Mouse (Mus musculus) gastrocnemius, postnatal 10 days (tissue): ENCODE measurements around the gene Abl2. TPM values are rescaled to one million over a fixed set of nuclear protein-coding genes. Genes with fewer than 3 reads are reported as not detected.

ENCODE experiments used
- DNase-seq: peaks from one replicate; pipeline ENCODE4 v3.0.0; 2021; ENCODE audit warnings: mixed read lengths
- total RNA-seq, 2 experiments: library from RNA; stranded (reverse); gene quantifications; 2 replicates each; pipeline ENCODE4 v1.2.3; 2021

Abl2 gene
- total RNA-seq, 2 experiments from 2014 or later: 16.1 to 18.7 TPM

DNA sequence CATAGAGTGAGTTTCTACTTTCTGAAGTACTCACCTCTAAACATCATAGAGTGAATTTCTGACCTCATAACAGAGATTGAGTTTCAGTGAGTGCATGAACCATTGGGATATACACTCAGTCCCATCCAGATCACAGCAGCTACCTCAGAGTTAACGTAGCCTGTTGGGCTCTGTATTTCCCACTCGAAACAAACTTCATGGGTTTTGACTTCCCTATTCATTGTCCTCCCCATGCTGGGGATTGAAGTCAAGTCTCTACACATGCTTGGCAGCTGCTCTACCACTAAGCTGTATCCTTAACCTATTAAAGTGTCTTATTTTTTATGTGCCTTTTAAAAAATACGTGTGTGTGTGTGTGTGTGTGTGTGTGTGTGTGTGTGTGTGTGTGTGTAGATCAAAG is 26.9 kb downstream of the Abl2 start:
- DNase-seq: no peak

DNA sequence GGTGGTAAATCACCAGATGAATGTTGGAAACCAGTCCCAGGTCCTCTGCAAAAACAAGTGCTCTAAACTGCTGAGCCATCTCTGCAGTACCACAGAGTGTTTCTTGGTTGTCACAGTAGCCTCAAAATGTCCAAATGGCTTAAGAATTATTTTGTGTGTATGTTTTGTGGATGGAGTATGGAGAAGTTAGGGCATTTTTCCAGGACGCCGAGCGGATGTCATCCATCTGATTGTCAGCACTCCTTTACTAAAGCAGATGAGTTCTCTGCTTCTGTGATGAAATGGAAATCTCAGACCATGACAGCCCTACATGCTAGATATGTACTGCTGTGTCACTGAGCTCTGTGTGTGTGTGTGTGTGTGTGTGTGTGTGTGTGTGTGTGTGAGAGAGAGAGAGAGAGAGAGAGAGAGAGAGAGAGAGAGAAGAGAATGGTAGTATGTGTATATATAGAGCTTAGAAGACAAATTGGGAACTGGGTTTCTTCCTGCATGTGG is 31.3 kb downstream of the Abl2 start:
- no peak for DNase-seq

DNA sequence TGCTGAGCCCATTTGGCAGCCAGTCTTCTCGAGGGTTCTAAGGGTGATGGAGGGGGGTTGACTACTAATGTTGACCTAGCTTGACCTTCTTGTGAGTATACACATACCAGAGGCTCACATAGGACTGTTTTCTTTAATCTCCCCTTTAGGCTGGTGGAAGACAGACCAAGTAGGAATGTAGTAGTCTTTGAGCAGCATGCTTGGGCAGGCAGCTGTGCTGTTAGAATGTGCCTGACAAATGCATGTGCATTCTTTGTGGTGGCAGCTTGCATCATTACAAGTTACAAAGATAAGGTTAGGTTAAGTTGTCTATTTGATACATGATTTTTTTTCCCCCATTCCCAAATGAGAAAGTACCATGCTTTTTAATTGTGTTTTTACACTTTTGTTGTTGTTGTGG is 31.8 kb downstream of the Abl2 start:
- DNase-seq: no peak

DNA sequence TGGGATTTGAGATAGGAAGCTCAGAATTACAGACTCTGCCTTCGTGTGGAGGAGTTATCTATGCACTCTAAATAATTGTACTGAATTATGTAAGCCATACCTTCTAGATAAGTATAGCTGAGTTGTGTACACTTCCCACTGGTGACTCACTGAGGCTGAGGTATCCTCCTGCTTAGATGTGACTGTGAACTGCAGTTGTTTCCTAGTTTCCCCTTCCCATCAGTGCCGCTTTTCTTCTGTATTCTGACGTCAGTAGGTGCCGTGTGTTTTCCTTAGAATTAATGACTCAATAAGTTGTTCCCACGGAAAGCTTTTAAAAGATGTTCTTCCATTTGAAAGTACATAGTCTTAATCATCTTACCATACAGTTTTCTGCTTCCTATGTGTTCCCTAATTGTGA is 34.7 kb downstream of the Abl2 start:
- DNase-seq: no peak

DNA sequence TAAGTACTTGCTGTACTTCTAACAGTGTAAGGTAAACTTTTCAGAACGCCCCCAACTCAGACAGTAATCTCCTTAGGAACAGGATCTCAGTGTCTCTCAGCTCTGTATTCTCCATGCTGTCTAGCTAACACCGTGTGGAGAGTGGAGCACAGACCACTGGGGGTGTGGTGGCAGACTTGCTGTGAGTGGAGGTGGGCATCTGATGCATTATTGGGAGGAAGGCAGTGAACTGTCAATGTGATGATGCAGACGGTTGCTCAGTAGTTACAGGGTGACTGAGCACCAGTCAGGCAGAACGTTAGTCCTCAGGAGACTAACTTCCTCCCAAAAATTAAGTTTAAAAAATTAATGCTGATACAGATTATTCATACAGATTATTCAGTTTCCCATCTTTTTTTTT is 38.5 kb downstream of the Abl2 start:
- no peak for DNase-seq

DNA sequence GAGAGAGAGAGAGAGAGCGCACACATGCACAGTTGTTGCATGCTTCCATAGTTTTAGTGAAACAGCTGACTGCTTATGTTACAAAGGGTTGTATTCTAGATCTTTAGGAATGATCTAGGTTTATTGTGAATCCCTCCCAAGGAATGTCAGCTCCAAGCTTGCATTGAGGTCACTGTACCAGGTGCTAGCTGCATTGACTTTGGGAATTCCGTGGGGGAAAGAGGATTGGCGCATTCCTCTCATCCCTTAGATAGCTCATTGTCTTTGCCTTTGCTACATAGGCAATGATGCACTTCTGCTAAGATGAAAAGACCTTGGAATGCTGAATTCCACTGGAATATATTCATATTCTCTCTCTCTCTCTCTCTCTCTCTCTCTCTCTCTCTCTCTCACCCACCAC is 44.0 kb downstream of the Abl2 start:
- DNase-seq: no peak

DNA sequence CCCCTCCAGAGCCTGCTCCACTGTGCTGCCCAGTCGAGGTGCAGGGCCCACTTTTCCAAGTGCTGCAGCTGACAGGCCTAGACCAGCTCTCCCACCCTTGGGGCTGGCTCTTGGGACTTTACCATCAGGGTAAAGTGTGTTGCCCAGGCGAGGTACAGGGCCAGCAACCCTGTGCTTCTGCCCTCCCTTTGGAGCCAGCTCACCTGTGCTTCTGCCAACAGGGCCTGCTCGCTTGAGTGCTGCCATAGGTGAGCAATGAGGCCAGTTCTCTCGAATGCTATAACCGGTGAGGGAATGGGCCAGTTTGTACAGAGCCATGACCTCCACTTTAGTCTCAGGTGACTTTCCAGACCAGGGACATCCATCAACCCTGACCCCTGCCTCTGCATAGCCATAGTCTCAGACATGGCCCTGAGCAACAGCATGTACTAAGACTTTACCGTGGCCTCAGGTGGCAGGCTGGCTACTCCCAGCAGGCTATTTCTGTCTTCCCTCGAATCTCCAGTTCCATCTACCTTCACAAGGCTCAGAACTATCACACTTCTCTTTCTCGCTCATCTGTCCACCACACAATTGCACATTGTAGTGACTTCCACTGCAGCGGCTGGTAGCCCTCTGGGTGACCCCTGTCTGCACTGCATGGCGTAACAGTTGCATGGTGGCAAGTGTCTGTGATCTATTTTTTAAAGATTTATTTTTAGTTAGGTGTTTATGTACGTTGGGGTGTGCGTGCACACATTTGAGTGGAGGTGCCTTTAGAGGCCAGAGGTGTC is 46.7 kb downstream of the Abl2 start:
- DNase-seq: no peak

DNA sequence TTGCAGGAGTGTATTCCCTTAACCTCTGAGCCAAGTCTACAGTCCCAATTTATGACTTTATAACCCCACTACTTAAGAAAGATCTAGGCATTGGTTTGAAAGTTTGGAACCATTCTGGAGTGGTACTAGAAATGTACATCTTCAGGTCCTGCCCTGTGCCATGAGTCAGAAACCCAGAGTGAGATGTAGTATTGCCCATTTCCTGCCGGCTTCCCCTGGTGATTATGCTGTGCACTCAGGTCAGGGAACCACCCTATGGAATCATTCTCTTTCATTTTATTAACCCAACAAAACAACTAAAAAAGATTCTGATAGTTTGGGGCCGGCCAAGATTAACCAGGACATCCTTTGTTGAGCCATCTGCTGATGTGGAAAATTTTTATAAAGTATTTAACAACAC is 47.4 kb downstream of the Abl2 start:
- no peak for DNase-seq

DNA sequence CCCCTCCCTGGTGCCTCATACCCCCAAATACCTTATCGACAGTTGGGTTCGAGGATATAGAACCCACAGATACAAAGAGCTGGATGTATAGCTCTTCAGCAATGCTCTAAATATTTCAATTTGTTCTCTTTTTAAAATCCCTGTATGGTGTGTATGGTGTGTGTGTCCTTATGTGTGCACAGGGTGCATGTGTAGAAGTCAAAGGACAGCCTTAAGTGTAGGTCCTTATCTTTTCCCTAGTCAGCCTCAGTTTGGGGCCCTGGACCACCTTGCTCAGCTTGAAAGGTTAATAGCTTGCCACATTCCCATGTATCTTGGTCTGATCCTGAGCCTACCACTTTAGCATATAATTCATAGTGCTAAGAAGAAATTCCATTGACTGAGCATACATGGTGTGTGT is 49.9 kb downstream of the Abl2 start:
- no peak for DNase-seq

DNA sequence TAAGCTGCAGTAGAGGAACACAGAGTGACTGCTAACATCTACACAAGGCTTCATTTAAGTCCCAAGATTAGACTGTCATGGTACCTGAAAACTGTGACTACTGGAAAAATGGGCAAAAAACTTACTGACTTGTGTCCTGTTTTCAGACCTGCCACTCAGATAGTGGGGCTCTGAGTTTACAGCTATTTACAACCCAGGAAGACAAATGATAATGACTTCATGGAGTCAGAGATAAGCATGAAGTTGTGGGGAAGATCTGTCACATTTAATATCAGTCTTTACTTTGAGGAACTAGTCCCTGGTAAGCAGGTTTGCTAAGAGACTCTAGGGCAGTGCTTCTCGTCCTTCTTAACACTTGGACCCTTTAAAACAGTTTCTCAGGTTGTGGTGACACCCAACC is 51.7 kb downstream of the Abl2 start:
- no peak for DNase-seq

DNA sequence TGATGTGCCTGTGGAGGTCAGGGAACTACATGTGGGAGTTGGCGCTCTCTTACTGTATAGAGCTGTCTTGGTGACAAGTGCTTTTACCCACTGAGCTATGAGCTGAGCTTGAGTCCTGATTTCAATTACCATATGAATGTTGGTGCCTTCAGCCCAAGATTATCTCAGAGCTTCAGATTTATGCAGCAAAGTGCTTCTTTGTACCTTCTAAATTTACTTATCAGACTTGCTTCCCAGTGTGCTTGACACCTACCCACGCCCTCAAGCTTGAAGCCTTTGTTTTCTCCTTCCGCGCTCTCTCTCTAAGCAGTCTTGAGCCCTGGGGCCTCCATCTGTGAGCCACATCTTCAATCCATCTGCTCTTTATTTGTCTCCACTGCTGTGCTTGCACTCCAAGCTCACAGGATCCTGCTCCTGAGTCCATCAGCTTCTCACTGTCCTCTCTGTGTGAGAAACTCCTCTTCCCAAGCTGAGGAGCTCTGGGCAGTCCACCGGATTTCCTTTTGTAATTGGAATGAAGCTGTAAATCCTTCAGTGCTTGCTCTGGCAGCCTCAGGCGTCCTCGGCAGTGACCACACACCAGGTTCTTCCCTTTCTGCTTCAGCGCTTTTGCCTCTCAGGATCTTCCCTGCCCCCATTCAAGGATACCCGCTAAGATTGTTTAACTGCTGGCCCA is 55.4 kb downstream of the Abl2 start:
- no peak for DNase-seq

DNA sequence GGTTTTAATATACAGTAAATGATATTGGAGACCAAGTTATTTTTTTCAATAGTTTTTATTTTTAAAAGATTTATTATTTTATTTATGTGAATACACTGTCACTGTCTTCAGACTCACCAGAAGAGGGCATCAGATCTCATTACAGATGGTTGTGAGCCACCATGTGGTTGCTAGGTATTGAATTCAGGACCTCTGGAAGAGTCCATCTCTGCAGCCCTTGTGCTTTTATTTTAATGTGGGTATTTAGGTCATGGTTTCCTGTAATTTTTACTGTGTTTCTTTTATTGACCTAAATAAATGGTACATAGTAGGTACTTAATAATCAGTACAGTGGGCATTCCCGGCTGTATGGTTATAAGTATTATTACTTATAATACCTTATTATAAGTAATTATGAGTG is 56.1 kb downstream of the Abl2 start:
- no peak for DNase-seq

DNA sequence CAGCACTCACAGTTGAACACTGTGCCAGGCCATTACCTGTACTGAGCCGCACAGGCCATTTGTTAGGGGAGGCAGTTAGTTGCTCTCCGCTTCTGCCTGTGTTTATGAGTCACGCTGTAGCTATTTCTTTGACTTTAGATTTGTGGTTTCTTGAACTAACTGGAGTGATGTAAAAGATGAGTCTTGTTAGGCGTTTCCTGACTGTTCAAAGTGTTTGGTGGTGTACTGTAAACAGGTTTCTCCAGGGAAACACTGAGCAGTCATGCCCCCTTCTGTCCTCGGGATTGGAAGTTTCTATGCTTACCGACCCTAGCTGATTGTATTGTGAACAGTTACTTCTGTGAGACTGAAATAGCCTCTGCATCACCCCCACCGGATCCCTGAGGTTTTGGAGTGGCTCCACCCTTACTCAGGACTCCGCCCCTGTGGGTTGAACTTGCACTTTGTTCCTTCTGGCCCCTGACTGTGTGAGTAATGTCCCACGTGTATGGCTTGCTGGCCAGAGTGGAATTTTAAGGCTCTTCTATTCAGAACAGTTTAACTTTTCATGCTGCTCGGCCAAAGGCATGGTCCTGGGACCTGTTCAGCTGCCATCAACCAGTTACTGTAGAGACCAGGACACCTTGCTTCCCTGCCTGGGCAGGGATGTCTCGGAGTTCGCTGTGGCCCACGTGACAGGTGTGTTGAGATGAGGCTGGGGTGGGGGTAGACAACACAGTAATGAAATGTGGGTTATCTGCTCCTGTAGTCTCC is 57.0 kb downstream of the Abl2 start:
- peak; percentile 53 for DNase-seq

DNA sequence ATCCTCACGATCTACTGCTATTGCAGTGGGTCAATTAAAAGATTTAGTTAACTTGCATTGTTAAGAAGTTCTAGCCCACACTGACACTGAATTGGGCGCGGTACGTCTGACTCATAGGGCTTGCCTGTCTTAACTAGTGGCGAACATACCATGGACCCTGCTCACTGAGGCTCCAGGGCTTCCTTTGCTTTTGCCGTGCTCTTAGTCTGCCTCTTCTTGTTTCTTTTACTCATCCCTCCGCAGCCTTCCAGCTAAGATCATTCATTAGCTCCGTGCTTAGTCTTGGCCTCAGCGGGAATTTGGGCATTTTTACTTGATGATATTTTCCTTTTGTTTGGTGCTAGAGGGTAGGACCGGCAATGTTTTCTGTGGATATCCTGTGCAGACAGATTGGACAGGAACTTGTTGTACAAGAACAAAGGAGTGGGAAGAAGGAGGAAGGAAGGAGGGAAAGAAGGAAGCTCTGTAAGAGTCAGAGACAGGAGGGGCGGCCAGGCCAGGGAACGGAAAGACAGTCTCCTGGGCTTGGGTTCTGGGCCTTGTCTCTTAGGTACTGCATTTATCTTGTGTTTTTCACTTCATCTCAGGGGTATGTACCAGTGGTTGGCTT is 58.5 kb downstream of the Abl2 start:
- DNase-seq: no peak

DNA sequence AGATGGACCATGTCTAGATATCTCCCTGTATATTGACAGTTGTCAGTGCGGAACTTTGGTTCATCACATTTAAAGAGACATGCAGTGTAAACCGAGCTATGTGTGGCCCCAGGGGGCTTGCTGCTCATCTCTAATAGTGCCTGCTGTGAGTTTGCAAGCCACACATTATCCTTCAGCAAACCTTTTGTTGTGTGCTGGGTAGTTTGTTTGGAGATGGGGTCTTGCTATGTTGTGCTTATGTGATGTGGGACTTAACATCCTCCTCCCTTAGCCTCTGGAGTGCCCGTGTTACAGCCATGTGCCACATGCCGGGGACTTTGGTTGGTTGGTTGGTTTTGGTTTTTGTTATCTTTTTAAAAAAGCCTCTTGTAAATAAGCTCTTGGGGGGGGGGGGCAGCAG is 59.2 kb downstream of the Abl2 start:
- DNase-seq: no peak

DNA sequence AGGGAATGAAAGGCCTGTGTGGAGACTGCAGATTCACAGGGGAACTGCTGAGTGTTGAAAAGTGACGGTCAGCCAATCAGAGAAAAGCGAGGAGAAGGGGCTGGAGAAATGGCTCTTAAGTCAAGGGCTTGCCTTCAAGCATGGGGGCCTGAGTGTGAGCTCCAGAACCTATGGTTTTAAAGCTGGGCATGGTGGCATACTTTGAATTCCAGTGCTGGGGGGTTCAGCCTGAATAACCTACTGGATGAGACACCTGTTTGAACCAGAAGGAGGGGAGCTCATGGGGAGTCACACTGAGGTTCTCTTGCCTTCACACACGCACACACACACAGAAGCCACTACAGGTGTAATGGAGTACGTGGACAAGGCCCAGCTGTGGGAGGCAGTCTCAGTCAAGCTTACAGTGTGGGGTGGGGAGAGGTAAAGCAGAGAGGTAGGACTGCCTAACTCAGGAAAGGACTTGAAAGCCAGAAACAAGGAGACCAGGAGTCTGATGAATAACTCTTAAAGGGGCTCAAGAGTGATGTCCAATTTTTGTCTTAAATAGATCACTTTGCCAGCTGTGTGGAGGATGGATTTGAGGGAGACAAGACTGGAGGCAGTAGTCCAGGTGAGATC is 61.8 kb downstream of the Abl2 start:
- DNase-seq: no peak

DNA sequence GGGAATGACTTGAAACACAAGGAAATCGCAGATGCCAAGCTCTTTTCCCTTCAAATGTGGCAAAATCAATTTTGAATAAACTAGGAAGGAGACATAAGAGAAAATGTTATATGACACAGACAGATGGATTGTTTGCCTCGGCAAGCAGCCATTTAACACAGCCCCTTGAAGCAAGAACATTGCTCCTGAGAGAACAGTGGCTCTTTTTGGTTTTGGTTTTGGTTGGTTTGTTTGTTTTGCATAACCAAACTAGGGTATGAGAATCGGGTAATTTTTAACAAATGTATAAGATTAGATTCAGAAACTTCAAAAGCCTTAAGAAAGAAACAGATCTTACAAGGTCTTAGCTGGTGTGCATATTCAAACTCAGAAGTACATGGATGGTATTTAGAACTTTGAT is 62.4 kb downstream of the Abl2 start:
- DNase-seq: no peak

DNA sequence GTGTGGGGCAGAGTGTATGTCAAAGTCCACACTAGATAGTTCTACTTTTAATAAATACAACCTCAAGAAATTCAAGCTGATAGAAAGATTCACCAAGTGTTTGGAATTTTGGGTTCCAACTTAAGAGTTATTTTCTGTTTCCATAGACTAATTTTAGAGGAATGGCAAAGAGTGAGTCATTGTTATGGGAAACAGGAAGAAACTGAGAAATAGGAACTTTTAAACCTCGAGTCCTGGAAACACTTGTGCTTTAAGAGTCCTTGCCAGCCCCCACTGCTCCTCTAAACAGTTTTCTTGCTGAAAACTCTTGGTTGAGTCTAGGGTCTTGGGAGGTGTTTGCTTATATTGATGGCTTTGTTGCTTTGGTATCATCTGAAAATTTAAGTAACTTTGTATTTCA is 65.6 kb downstream of the Abl2 start:
- DNase-seq: no peak

DNA sequence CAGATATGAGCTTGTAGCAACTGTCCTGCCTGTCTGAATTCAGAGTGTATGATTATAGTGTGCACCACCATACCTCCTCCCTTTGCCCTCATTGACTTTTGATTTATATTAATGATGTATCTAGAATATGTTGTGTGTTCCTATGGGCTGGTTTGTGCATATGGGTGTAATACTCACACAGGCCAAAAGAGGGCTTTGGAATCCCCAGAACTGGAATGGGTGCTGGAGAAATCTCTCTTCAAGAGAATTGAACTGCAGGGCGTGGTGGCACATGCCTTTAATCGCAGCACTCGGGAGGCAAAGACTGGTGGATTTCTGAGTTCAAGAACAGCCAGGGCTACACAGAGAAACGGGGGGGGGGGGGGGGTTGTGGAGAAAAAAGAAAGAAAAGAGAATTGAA is 68.1 kb downstream of the Abl2 start:
- DNase-seq: no peak

DNA sequence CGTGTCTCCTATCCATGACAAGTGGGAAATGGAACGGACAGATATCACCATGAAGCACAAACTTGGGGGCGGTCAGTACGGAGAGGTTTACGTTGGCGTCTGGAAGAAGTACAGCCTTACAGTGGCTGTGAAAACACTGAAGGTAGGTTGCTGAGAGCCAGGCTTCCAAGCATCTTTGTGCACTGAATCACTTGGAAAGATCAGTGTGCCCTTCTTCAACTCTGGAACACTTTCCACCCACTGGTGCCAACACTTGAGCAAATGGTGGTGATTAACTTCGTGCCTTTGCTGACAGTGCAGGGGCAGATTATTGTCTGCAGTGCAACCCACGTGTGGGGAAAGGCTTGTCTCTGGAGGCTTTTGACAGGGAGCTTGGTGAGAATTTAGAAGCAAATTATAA is 71.4 kb downstream of the Abl2 start:
- no peak for DNase-seq

DNA sequence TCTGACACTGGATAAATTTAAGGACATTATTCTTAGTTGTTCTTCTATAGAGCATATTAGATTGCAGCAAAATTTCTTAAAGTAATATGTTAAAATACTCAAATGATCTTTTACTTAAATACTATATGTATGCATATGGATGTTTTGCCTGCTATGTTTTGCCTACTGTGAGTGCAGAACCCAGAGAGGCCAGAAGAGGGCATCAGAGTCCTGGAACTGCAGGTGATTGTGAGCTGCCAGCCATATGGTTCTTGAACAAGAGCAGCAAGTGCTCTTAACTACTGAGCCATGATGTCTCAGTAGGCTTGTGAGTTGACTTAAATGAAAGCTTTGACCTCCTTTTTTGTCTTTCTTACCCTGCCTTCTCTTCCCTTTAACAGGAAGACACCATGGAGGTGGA is 72.4 kb downstream of the Abl2 start:
- DNase-seq: no peak

DNA sequence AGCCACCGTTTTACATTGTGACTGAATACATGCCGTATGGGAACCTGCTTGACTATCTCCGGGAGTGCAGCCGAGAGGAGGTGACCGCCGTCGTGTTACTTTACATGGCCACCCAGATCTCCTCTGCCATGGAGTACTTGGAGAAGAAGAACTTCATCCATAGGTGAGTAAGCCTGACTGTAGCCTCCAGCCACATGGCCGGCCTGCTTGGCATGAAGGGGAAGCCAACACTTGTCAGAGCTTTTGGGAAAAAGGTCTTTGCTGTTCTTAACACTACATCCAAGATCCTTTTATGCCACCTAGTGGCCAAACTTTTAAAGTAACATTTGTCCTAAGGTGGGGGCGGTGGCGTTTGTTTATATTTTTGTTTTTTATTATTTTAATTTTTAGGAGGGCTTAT is 74.5 kb downstream of the Abl2 start:
- no peak for DNase-seq
